Mouse (Mus musculus) intestine, postnatal 0 days (tissue): ENCODE data around the gene Pde1c. TPM values are rescaled to one million over a fixed set of nuclear protein-coding genes. Genes with fewer than 3 reads are reported as not detected.

ENCODE experiments used
- ATAC-seq: fragments of 200-750 bp; cut with Nextera tagmentation; 2 replicates; pipeline ENCODE4 v1.8.0; 2017; ENCODE audit warnings: mild to moderate bottlenecking, moderate TSS enrichment, moderate library complexity
- H3K27ac ChIP-seq: fragments of 300-500 bp; sonication (generic); 2 replicates; pipeline ENCODE4 v1.5.1; 2014; ENCODE audit warnings: mild to moderate bottlenecking, low read depth, low read length, moderate library complexity
- H3K27me3 ChIP-seq: fragments of 300-500 bp; sonication (generic); replicated peaks from 2 replicates; pipeline ENCODE4 v1.6.1; 2014; ENCODE audit warnings: low read length, mixed read lengths; ENCODE audit not compliant: control insufficient read depth, insufficient read depth
- H3K36me3 ChIP-seq: fragments of 300-500 bp; sonication (generic); 2 replicates; pipeline ENCODE4 v1.6.1; 2014; ENCODE audit warnings: mild to moderate bottlenecking, moderate library complexity; ENCODE audit not compliant: control insufficient read depth, insufficient read depth
- H3K4me1 ChIP-seq: fragments of 300-500 bp; sonication (generic); replicated peaks from 2 replicates; pipeline ENCODE4 v1.6.1; 2014; ENCODE audit warnings: antibody characterized with exemption, low read length, mixed read lengths; ENCODE audit not compliant: control insufficient read depth, insufficient read depth
- H3K4me2 ChIP-seq: fragments of 300-500 bp; sonication (generic); replicated peaks from 2 replicates; pipeline ENCODE4 v1.6.1; 2014; ENCODE audit warnings: low read depth, mild to moderate bottlenecking, moderate library complexity
- H3K4me3 ChIP-seq: fragments of 300-500 bp; sonication (generic); 2 replicates; pipeline ENCODE4 v1.5.1; 2014; ENCODE audit warnings: low read depth, low read length
- H3K9ac ChIP-seq: fragments of 300-500 bp; sonication (generic); 2 replicates; pipeline ENCODE4 v1.6.1; 2014; ENCODE audit warnings: mild to moderate bottlenecking, low read depth, low read length
- H3K9me3 ChIP-seq: fragments of 300-500 bp; sonication (generic); 2 replicates; pipeline ENCODE4 v1.6.1; 2016; ENCODE audit warnings: mixed run types; ENCODE audit not compliant: control insufficient read depth
- CTCF ChIP-seq: sonication (generic); IDR thresholded peaks from 2 replicates; pipeline ENCODE4 v1.5.1; 2016; ENCODE audit warnings: low read depth, mild to moderate bottlenecking, control low read depth, antibody characterized with exemption, moderate library complexity
- WGBS: fragments of 180-500 bp; shearing (Covaris S2); extraction: QIAGEN DNeasy Blood & Tissue Kit; methylation state at CpG from one replicate; pipeline ENCODE4 v1.1.7; 2014; 5-methylcytosine and 5-hydroxymethylcytosine counted together
- polyA plus RNA-seq: library from polyadenylated mRNA; unstranded; fragments of >200 nt; fragmentation: Nextera tagmentation; extraction: Ambion mirVana; gene quantifications from 2 replicates; pipeline ENCODE4 v1.2.1, GENCODE M21; 2015

The Pde1c gene
- polyA plus RNA-seq, 1 experiment from 2014 or later, result 0.76 TPM

DNA sequence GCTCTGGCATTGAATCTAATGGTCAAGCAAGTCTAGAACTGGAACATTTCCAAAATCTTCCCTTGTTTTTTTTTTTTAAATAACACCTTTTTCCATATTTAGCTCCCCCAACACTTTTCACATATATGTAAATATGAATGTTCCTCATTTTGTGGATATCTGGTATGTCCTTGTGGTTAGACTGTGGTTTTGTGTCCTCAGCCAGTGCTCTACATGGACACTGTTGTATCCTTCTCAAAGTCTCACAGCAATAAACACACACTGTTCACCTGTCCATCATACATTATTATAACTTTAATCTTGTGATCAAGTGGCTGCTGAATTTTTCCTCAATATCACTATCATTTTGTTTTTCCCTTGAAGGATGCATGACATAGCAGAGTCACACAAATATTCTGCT lies 34.2 kb downstream of the Pde1c start:
- Histone ChIP-seq H3K9me3 (no peaks in the 10 kb centered on the region), H3K27me3 (no peaks in the 10 kb centered on the region), H3K4me2 (no peak overlapping the region), H3K27ac (no peak overlapping the region), H3K4me3 (no peak overlapping the region), H3K36me3 (no peaks in the 10 kb centered on the region), H3K4me1 (no peaks in the 10 kb centered on the region), H3K9ac (no peak overlapping the region)
- TF ChIP-seq CTCF, result no peak
- ATAC-seq, result no peak

DNA sequence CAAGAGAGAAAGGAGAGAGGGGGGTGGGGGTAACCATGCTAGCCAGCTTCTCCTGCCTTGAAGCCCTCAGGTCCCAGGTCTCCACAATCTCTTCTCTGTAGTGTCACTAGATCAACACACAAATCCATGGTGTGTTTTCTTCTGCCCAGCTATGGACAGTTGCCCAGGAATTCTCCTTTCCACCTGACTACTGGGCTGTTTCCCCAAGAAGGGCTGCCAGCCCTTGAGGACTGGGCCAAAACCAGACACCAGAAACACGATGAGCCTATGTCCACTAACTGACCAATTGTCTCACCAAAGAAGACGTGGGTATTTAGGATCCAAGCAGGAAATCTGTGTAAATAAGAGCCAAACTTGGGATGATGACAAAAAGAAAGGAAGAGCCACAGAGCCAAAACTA lies 36.6 kb downstream of the Pde1c start:
- H3K27ac ChIP-seq, result no peak overlapping the region
- H3K27me3 ChIP-seq, result no peaks in the 10 kb centered on the region
- no peak for TF ChIP-seq CTCF
- 82% methylated on average over 2 of the region's 2 CpGs for WGBS
- no peaks in the 10 kb centered on the region for H3K4me1 ChIP-seq
- no peak for ATAC-seq
- H3K4me2 ChIP-seq, result no peak overlapping the region
- H3K9me3 ChIP-seq, result no peaks in the 10 kb centered on the region
- H3K9ac ChIP-seq, result no peak overlapping the region
- H3K4me3 ChIP-seq, result no peak overlapping the region
- H3K36me3 ChIP-seq, result no peaks in the 10 kb centered on the region

DNA sequence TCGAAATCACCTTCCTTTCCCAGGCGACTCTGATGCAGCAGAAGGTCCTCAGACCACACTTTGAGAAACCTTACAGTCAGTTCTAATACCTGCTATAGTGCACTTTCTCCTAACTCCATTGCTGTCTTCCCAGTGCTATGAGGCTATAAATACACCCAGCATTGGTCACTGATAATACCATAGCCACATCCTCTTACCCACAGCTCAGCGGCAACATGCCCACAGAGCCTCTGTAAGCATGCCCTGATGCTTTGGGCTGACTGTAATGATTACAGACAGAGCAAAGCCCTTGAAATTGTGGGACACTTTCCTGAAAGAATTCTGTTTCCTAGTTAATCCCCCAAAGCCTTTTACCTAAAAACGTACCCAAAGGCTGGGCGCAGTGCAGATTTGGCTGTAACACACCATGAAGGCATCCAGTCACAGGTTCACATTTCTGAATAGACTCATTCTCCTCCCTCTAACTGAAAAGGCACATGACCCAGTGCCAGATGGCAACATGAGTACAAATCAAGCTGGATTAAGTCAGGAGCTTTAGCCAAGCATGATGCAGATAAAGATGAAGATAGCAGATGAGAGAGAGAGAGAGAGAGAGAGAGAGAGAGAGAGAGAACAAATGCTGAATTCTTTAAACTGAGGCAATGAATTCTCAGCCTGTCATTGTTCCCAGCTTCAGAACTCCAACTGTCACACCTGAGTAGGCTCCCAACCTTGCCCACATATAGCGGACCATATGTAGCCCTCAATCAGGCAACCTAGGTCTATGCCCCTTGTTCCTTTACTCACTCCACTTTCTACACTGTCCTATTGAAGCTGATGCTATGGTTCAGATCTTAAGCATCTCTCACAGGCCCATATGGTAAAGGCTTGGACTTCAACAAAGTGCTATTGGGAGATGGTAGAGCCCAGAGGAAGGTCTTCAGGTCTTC lies 44.7 kb downstream of the Pde1c start:
- TF ChIP-seq CTCF, result no peak
- no peaks in the 10 kb centered on the region for H3K9me3 ChIP-seq
- H3K27ac ChIP-seq, result no peak overlapping the region
- no peak overlapping the region for H3K4me2 ChIP-seq
- no peak overlapping the region for H3K4me3 ChIP-seq
- WGBS, result 94% methylated on average over 6 of the region's 6 CpGs
- H3K4me1 ChIP-seq, result no peaks in the 10 kb centered on the region
- H3K27me3 ChIP-seq, result no peaks in the 10 kb centered on the region
- no peaks in the 10 kb centered on the region for H3K36me3 ChIP-seq
- ATAC-seq, result no peak
- H3K9ac ChIP-seq, result no peak overlapping the region

DNA sequence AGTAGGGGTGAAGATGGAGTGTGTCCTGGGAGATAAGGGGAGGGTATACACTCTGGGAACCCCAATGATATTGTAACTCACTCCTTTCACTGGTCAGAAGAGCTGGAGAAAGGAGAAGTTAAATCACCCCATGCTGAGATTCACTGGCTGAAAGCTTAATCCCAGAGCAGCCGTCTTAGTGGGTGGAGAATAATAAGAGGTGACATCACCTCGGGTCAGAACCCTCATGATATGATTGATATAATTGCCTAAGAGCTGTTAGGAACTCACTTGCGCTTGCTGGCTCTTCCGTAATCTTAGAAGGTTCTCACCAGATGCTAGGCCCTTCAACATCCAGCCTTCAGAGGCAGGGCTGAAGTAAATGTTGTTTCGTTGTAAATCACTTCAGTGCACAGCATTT lies 79.7 kb downstream of the Pde1c start:
- Histone ChIP-seq H3K27ac (no peak overlapping the region), H3K4me3 (no peak overlapping the region), H3K9me3 (no peaks in the 10 kb centered on the region), H3K4me2 (no peak overlapping the region), H3K36me3 (no peaks in the 10 kb centered on the region), H3K4me1 (no peaks in the 10 kb centered on the region), H3K9ac (no peak overlapping the region), H3K27me3 (no peaks in the 10 kb centered on the region)
- no peak for ATAC-seq
- TF ChIP-seq CTCF, result no peak
- WGBS, result 69% methylated on average over 5 of the region's 5 CpGs

DNA sequence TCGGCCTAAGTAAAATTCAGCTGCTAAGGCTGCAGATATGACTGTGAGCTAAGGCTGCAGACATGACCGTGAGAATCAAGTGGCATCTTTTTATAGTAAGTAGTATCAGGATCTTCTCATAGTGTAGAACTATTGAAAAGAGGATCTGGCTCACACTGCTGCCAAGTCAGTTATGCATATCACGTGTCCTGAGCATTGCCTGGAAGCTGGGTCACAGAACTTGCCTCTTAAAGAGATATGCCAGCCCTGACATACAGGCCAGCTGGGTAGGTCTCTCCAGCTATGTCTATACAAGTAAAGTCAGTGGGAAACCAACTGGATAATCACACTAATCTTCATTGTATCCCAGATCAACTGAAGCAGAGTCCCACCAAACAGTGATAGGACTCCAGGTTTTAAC lies 83.8 kb downstream of the Pde1c start:
- Histone ChIP-seq H3K27me3 (no peaks in the 10 kb centered on the region), H3K4me2 (no peak overlapping the region), H3K27ac (no peak overlapping the region), H3K4me3 (no peak overlapping the region), H3K4me1 (no peaks in the 10 kb centered on the region), H3K9me3 (no peaks in the 10 kb centered on the region), H3K9ac (no peak overlapping the region), H3K36me3 (no peaks in the 10 kb centered on the region)
- TF ChIP-seq CTCF, result no peak
- 67% methylated on average over 3 of the region's 3 CpGs for WGBS
- no peak for ATAC-seq

DNA sequence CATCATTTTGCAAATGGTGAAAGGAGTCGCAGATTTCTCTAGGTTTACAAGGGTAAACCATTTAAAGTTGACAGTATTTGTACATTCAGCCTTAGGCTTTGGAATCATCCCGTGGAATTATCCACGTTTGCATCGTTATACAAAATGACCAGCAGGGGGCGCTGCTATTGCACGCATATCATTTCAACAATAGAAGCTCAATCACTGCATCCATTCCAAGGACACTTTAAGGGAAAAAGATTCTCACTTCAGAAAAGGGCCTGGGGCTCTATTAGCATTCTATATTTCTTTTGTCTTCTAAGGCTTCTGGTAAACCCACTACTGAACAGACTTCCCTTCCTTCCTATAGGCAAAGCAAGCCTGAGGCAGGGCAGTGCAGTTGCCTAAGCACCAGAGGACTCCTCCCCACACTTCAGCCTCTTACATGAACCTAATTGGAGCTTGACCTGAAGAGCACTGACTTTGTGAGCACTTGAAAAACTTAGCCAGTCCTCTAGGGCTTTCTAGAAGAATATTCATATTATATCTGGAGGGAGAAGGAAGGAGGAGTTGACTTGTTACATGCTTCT lies 87.9 kb downstream of the Pde1c start:
- Histone ChIP-seq H3K4me2 (no peak overlapping the region), H3K27ac (no peak overlapping the region), H3K9ac (no peak overlapping the region), H3K4me3 (no peak overlapping the region), H3K36me3 (no peaks in the 10 kb centered on the region), H3K27me3 (no peaks in the 10 kb centered on the region), H3K4me1 (no peaks in the 10 kb centered on the region), H3K9me3 (no peaks in the 10 kb centered on the region)
- 2% methylated on average over 6 of the region's 6 CpGs for WGBS
- peak; percentile 91 for TF ChIP-seq CTCF
- no peak for ATAC-seq
